ENCODE assay signal across 34 mouse cellular contexts in genomic region chr17:15421446-15421845, GRCm38 (mm10).
"Had no signal": no experiment of that assay in that cellular context is flagged by ENCODE, and none has a peak within 500 bp of the region (broad histone marks: within the 10 kb centered on the region; RNA-seq: fewer than 3 reads in every experiment).

No protein-coding gene starts in this region.

- H3K27ac ChIP-seq: heart, embryonic 10.5 days; heart, embryonic 13.5 days; heart, embryonic 15.5 days; hindbrain, embryonic 10.5 days; hindbrain, embryonic 12.5 days; hindbrain, embryonic 13.5 days; hindbrain, embryonic 14.5 days; hindbrain, embryonic 15.5 days; hindbrain, postnatal 0 days; intestine, embryonic 15.5 days; kidney, embryonic 15.5 days; kidney, postnatal 0 days; layer of hippocampus, adult 2 months had no signal

- H3K27me3 ChIP-seq: heart, embryonic 12.5 days; heart, embryonic 13.5 days; heart, embryonic 15.5 days; hindbrain, embryonic 12.5 days; hindbrain, embryonic 13.5 days; hindbrain, embryonic 15.5 days; intestine, embryonic 15.5 days; kidney, embryonic 15.5 days had no signal

- ATAC-seq: hindbrain, embryonic 16.5 days; hindbrain, postnatal 0 days; inflammation-experienced regulatory T-cells, adult 6 months; intestine, embryonic 15.5 days; intestine, embryonic 16.5 days; intestine, postnatal 0 days had no signal

- H3K9ac ChIP-seq: heart, embryonic 12.5 days; heart, embryonic 13.5 days; heart, embryonic 15.5 days; hindbrain, embryonic 12.5 days; hindbrain, embryonic 13.5 days; hindbrain, embryonic 14.5 days; hindbrain, embryonic 15.5 days; intestine, embryonic 15.5 days; kidney, embryonic 15.5 days had no signal

- DNase-seq: heart, postnatal 10 days; heart, postnatal 14 days; heart, postnatal 36 days; kidney, adult 11 months; kidney, adult 18-20 months; kidney, adult 2 months; kidney, adult 8-10 months; kidney, adult 9 months; kidney, postnatal 10 days; kidney, postnatal 14 days; kidney, postnatal 25 days; kidney, postnatal 36 days; kidney, postnatal 4 days; layer of hippocampus, adult 9-11 months; layer of hippocampus, postnatal 36 days had no signal

- H3K9me3 ChIP-seq: heart, embryonic 12.5 days; heart, embryonic 13.5 days; heart, embryonic 15.5 days; hindbrain, embryonic 12.5 days; hindbrain, embryonic 13.5 days; hindbrain, embryonic 15.5 days; intestine, embryonic 15.5 days; kidney, embryonic 15.5 days had no signal

- H3K4me2 ChIP-seq: heart, embryonic 11.5 days; heart, embryonic 12.5 days; heart, embryonic 13.5 days; heart, embryonic 15.5 days; hindbrain, embryonic 12.5 days; hindbrain, embryonic 13.5 days; hindbrain, embryonic 14.5 days; hindbrain, embryonic 15.5 days; intestine, embryonic 15.5 days; kidney, embryonic 15.5 days had no signal

- H3K4me1 ChIP-seq: heart, embryonic 10.5 days; heart, embryonic 12.5 days; hindbrain, embryonic 10.5 days; hindbrain, embryonic 12.5 days; hindbrain, embryonic 15.5 days; intestine, embryonic 15.5 days; kidney, embryonic 15.5 days had no signal

- H3K4me3 ChIP-seq: heart, embryonic 10.5 days; heart, embryonic 12.5 days; heart, embryonic 13.5 days; heart, embryonic 15.5 days; hindbrain, embryonic 10.5 days; hindbrain, embryonic 12.5 days; hindbrain, embryonic 13.5 days; hindbrain, embryonic 15.5 days; intestine, embryonic 15.5 days; kidney, embryonic 15.5 days; layer of hippocampus, adult 2 months had no signal
